Mouse (Mus musculus) thymus, postnatal 0 days (tissue): ENCODE data around the gene Tars2. TPM values are rescaled to one million over a fixed set of nuclear protein-coding genes. Genes with fewer than 3 reads are reported as not detected.
"Not testable (repeated sequence)": the region's sequence is repeated elsewhere in the genome, so short reads cannot be mapped to it uniquely, and the experiment has no call there.

Experiments
- DNase-seq: peaks from one replicate; pipeline ENCODE4 v3.0.0-alpha.2; 2015; ENCODE audit warnings: low spot score
- polyA plus RNA-seq: library from polyadenylated mRNA; unstranded; fragments of >200 nt; fragmentation: Nextera tagmentation; extraction: Ambion mirVana; gene quantifications from 2 replicates; pipeline ENCODE4 v1.2.1, GENCODE M21; 2015

Gene Tars2
- polyA plus RNA-seq: 43.1 and 47.8 TPM in 2 replicates

DNA sequence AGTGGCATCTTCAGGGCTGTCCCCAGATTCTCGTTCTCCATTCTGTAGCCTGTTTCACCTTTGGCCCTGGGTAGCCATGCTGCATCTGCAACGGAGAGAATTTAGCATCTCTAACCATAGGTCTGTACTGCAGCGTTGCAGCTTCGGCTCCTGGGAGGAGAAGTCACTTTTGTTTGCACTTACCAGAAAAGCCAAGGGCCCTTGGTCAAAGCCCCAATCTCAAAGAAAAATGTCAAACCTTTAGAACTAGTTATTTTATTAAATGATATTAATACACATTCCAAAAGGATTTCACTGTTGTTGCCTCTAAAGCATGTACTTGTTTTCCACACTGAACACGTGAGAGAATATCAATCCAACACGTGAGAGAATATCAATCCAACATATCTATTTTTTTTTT is at the start of gene Tars2:
Gene Tars2, minus strand, starts transcription at position 101 of the 400 bp plus-strand sequence.
- no peak for DNase-seq

DNA sequence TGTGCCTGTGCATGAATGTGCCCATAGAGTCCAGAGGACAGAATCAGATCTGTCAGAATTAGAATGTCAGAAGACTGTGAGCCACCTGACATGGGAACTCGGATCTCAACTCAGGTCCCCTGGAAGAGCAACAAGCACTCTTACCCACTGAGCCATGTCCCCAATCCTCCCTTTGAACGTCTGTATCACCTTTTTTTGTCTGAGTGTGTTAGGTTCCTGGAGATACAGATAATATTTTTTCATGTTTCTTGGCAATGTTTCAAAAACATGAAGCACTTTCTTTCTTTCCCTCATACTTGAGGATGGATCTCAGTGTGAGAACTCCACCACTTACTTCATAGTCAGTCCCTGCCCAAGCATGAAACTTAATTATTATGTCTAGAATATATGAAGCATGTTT is 48.4 kb upstream of the Tars2 start:
- DNase-seq: no peak

DNA sequence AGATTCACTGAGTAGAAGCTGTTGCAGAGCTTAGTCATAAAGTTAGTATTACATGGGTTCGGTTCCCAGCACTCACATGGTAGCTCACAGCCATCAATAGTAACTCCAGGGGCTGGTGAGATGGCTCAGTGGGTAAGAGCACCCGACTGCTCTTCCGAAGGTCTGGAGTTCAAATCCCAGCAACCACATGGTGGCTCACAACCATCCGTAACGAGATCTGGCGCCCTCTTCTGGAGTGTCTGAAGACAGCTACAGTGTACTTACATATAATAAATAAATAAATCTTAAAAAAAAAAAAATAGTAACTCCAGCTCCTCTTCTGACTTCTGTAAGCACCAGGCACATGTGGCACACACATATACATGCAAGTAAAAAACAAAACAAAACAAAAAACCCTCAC is 47.6 kb upstream of the Tars2 start:
- DNase-seq: not testable (repeated sequence)

DNA sequence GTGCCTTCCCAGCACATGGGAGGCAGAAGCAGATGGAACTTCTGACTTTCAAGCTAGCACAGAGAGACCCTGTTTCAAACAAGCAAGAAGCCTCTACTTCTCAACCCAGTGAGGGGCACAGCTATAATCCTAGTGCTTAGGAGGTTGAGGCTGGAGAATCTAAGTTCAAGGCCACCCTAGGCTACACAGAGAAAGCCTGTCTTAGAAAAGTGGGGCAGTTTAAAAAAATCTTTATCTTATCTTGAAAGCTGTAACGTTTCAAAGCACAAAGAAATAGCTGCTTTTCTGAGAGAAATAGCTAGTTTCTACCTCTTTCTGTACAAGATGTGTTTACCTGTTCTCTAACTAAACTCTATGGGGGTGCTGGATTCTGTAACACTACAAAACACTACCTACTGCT is 46.7 kb upstream of the Tars2 start:
- DNase-seq: no peak

DNA sequence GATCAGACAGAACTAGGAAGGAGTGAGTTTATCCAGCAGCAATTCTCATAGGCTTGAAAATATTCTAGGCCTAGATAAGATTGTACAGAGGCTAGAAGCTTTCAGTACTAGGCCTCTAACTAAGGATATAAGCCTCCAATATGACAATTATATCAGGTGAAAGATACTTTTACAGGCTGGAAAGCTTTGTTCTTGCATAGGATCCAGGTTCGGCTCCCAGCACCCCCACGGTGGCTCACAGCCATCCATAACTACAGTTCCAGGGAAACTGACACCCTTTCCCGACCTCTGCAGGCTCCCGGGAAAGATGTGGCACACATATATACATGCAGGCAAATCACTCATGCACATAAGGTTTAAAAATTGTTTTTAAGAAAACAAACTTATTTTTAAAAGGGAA is 43.8 kb upstream of the Tars2 start:
- DNase-seq: no peak

DNA sequence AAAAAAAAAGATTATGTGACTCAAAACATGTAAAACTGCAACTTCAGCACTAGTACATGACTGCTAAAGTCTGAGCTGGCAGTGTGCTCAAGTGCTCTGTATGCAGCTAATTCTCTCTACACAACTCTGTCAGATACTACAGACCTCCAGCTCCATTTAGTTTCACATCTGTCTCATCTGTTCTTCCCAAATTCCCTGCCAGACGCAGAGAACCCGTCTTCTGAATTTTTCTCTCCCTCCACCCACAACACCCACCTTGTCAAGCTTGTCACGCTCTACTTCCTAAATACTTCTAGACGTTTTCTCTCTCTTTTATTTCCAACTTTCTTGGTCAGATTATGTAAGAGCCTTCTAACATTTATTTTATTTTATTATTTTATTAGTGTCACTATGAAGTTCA is 38.8 kb upstream of the Tars2 start:
- no peak for DNase-seq

DNA sequence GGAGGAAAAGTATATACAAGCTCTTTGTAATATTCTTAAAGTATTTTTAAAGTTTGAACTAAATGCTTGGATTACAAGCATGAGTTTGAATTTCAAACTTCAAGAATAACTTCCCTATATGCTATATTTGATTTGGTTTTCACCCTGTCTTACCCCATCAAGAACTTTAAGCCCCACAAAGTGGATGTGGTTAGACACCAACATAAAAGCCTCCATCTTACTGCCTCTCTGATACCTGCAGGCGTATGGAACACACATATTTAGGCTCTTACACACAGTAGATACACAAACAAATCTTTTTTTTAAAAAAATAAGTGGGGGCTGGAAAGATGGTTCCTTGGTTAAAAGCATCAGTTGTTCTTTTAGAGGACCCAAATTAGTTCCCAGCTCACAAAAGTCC is 34.3 kb upstream of the Tars2 start:
- DNase-seq: peak; percentile 54

DNA sequence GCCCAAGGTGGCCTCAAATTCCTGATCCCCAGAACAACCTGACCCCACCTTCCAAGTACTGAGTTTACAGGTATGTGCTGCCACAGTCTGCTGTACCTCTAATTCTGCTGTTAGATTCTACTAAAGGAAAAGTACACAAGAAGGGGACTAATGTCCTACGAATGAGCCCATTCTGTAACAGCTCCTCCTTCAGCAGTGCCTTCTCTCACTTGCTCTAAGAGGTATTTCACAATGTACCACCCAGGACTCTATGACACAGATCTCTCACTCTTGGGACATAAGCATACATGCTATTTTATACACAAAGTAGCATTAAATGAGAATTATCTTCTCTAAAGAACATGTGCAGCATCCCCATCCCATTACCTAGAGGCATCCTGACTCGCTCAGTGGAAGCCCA is 33.7 kb upstream of the Tars2 start:
- DNase-seq: no peak

DNA sequence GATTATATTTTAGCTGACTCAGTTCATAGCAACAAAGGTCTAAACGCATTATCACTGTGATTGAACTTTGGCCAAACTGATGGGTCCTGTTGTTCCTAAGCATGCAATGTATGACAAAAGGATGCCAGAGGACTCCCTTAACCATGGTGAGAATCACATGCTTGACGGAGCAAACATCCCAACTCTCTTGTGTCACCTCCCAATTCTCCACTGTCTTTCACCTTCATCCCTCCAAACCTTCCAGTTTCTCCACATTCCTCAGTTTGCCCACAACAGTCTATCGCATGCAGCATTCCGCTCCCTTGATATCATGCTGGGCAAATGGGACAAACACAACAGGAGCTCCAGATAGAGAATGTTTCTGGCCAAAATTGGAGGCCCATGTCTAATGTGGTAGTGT is 25.5 kb upstream of the Tars2 start:
- no peak for DNase-seq

DNA sequence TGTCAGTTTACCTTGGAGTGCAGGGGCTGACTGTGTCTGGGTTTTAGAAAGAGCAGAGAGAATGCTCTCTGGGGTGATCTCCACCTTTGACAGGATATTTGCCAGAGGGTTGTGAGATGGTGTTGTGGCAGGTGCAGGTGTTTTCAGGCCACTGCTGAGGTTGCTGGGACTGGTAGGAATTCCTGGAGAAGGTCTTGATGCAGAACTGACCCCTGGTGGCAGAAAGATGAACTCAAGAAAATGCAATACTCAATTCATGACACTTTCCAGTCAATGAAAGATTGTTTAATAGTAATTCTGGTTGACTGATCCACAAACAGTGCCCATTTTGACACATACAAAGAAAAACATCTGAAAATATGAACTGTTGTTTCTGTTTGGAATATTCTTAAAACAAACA is 12.0 kb upstream of the Tars2 start:
- peak; percentile 46 for DNase-seq

DNA sequence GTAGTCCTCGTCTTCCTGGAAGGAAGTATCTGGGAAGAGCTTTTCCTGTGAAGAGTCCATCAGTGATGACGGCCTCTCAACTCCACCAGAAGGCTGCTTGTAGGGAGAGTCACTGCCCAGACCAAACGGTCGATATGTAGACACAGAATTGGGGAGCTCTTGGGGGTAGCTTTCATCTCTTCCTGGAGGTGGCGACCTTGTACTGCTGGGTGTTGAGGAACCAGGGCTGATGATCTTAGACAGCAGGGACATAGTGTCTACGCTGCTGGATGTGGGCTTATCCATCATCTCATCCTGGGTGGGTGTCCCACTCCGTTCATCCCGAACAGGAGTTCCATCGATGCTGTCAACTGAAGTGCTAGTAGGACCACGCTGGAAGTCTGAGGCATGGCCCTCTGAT is 5.5 kb upstream of the Tars2 start:
- DNase-seq: no peak

DNA sequence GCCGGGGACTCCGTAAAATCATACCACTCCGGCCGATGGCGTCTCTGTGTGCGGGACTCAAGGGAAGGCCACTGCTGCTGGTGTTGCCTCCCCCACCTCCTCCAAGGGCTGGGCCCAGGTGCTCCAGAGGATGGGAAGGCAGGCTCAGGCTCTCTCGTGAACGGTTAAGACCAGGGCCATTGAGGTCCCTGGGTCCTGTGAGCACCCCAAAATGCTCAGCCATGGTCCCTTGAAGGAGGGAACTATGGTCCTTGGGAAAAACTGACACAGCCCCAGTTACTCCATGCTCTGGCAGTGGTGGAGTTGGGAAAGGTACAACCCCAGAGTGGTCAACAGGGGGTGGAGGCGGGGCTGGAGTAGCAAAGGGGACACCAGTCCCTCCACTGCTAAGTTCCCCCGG is 3.8 kb upstream of the Tars2 start:
- DNase-seq: no peak

DNA sequence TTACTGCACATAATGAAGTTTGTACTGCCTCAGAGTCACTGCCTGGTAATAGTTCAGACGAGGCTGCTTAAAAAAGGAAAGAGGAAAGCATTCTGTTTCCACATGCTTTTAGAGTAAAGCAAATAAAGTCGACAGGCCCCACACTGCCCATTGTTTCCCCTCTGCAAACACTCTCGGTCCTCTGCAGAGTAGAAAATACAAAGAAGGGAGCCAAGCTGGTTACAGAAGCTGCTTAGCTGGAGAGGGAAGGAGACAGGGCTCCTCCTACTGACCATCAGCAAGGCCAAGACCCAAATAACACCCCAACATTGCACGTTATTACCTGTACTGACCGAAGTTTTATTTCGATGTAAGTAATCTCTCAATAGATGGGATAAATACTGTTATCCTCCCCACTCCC is 3.0 kb upstream of the Tars2 start:
- no peak for DNase-seq

DNA sequence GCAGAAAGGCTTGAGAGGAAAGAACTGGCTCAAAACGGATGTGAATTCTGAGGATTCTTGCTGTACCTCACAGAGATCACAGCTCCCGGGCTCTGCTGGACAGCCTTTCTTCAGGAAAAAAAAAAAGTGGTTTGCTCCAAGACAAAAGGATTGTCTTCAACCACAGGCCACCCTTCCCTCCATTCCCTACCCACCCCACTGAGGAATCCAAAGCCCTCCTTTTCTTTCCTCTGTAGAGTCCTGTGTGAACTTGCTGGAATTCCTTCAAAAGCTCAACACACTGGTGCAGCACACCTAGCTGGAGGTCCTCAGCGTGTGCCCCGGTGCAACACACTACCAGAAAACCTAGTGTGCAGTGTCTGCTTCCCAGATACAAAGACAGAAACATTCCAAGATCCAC is 1.8 kb upstream of the Tars2 start:
- DNase-seq: no peak

DNA sequence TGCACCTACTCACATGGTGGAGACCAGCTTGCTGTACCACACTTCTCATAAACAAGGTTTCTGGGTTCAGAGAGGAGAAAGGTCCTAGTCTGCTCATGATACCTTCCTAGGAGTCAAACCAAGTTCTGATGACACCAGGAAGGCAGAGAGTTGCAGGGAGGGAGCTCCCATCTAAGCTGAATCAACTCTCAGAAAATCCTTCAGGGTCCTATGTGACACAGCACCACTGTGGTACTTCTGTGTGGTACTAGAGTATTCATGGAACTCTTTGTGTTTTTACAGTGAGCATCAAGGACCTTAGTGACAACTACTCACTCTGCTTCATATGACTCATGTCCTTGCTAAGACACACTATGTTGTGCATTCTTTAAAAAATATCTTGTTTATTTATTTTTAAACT is 650 bp upstream of the Tars2 start:
- no peak for DNase-seq

DNA sequence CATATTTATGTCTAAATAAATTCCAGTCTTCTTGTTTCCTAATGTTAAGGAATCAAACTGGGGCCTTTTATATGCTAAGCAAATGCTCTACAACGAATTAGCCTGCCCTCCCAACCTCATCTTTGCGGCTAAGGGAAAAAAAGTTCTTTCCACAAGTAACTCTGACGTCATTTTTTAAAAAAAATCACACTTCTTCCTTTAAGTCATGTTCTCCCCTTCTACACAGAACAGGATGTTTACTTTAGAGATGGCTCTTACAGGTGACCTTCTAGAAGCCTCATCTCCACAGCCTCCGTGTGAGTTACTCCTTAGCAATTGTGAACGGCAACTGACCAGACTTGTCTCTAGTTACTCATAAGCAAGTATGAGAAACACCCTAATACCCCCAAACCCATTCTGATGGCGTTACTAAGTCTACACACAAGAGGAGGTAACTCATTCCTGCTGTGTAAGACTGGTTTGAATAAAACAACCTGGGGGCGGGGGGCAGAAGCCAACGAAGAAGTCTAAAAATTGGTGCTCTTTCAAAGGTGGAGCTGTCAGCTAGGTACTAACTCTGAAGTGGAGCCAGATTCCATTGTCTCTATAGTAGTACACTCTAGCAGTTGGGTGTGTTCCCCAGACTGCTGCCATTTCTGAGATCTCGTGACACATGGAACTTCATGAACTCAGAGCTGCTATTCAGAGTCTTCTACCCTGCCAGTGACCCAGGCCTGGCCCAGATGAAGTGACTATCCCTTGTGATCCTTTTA is 1.4 kb downstream of the Tars2 start:
- DNase-seq: peak; percentile 21

DNA sequence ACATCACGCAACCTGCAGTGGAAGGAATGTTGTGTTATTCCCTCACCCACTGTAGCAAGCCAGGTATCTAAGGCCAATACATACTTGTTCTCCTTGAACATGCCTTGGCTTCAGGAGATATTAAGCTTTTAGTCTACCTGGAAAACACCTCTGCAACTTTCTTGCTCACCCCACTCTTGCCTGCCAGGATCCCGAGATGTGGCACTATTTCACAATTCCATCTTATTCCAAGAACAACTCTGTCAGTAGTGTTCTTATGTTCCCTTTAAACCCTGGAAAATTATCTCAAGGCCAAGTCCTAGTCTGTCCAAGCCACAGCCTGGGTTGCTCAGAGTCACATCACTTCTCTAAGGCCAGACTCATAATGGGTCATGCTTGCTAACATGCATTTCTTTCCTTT is 3.2 kb downstream of the Tars2 start:
- DNase-seq: no peak

DNA sequence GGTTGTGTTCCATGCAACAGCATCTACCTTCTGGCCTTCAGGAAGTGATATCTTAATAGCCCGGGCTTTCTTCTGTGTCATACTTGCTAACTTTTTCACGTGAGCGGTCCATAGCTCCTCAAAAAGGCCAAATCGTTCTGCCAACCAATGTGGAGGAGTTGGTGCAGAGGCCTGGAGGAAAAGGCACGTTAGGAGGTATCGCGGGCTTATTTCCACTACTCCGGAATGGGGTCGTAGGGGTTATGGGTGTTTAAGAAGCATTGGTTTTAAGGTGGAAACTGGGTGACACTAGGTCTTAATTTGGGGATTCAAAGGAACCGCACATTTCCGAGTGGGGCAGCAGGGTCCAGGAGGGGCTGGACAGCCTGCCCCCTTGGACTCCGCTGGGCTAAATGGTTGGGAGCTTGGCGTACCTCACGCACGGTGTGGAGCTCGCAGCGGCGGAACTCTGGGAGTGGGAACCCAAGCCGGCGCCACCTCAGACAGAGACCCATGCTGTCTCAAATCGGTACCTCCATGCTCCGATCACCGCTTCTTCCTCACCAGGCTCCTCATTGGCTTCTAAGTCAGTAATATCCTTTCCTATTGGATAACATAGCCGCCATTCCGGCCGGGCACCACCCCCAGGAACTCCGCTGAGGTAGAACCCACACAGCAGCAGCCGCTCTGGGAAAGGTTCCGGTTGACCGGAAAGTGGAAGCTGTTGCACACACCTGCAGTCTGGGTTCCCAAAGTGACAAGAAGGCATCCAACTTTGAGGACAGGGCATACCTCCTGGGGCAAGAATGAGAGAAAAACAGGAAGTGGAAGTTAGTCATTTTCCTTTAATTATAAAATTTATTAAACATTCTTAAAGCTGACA is 5.4 kb downstream of the Tars2 start:
- DNase-seq: peak; percentile 90

DNA sequence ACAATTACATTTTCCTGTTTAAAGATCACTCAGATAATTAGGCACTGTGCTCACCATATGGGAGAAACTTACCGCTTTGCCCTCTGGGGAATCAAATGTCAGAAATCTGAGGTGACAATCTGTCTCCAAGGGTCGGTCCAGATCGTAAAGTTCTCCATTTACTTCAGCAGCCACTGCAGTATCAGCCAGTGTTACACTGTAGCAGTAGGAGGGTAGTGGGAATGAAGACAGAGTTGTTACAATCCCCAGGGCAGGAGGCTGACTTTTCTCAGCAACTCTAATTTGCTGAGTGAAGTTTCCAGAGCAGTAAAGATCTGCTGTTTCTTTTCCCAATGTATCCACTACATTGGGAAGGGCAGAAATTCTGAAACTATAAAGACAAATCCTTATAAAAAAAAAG is 7.1 kb downstream of the Tars2 start:
- DNase-seq: no peak

DNA sequence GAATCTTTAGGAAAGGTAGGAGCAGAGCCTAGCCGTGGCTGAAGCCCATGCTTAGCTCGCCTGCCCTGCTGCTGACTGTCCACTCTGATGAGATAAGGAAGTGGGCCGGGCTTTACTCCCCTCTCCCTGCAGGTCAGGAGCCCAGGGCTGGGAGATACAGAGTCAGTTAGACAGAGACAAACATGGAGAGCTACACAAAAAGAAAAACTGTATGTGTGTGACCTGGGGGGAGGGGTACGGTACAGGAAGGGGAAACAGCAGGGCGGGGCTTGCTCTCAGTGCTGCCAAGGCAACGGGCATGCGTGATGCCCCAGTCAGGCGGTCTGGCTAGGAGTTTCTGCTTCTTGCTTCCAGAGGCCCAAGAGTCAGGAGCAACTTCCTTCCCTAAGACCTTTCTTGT is 19.6 kb downstream of the Tars2 start:
- peak; percentile 33 for DNase-seq

DNA sequence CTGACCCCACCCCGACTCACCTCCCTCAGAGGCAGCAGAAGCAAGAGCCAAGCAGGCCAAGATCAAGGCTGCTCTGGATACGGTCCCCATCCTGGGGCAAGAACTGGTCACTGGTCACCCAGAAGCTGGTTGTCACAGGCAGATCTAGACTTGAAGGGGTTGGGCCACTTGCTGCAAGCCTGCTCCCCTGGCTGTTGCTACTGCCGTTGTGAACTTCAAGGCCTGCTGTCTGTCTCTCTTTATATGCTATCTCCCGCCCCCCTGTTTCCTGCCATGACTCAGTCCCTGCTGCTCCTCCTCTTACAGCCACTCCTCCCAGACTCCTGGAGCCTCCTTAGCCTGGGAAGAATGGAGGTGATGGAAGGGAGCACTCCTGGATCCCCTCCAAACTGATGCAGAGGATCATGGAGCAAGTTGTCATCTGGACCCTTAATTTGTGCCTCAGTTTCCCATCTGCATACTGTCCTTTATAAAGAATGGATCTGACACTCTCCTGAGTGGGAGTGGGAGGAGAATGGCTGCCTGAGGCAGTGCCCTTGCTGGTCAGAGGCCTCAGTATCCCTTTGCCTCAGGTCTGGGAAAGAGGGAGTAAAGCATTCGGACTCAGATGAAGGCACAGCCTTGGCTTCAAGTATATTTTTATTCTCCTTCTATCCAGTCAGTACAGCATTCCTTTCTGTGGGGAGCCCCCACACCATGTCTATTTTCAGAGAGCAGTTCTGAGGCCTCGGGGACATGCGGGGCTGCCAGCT is 20.5 kb downstream of the Tars2 start, which contains the start of gene Ecm1:
Gene Ecm1, minus strand, starts transcription at position 217 of the 752 bp plus-strand sequence.
- no peak for DNase-seq
